Mouse (Mus musculus) liver, postnatal 0 days (tissue): Measurements from ENCODE around the gene Lrrc4.

Source experiments
- CTCF ChIP-seq: sonication (generic); IDR thresholded peaks from 2 replicates; pipeline ENCODE4 v1.5.1; 2016; ENCODE audit warnings: antibody characterized with exemption, low read depth
- EP300 ChIP-seq: IDR thresholded peaks from 2 replicates; pipeline ENCODE4 v1.6.1; 2016; ENCODE audit warnings: antibody characterized with exemption, low read depth, mild to moderate bottlenecking

- no peak for TF ChIP-seq CTCF
- TF ChIP-seq EP300, result no peak
These were observed 48.4 kb downstream of the Lrrc4 start for GRCm38 (mm10) chr6:28783082-28783647.
